Mouse (Mus musculus): ENCODE measurements at regions not wholly inside any gene's neighbourhood (a gene's known extent, or its start where the extent isn't known, plus 50 kb on each side); places are given as distances from the start of the nearest gene placed in this dataset.

DNA sequence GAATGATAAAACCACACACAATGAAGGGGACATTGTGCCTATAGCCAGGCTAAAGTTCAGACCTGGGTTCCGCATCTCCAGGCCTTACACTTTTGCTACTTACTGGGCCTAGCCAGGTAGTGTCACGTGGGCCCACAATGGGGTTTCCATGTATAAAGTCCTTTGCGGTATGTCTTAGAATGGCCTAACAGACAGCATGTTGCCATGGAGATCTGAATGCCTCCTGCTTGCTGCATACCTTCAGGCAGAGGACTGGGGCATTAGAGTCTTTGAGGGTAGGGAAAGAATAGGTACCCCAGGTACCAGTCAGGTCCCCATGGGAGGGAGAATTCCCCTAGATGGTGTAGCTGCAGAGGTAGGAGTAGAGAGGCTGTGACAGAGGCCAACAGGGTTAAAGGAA lies 159.0 kb downstream of the Rplp1 start:
- no peaks in the 10 kb centered on the region for H3K27me3 ChIP-seq (ENCODE audit: control insufficient read depth, insufficient read depth, low read length)
- no peak overlapping the region for H3K27ac ChIP-seq (replicated peaks; ENCODE audit: low read depth, low read length)
- no peaks in the 10 kb centered on the region for H3K9me3 ChIP-seq (replicated peaks; ENCODE audit: control insufficient read depth, low read length)
- H3K4me1 ChIP-seq (ENCODE audit: control insufficient read depth, insufficient read depth, low read length) = peaks cover 4% of the 10 kb centered on the region; the same call in 1 of the 2 replicates
- H3K36me3 ChIP-seq (replicated peaks; ENCODE audit: control insufficient read depth, insufficient read depth, low read depth, low read length) = no peaks in the 10 kb centered on the region
- no peak overlapping the region for H3K4me2 ChIP-seq (ENCODE audit: low read depth, low read length)
- DNase-seq (ENCODE audit: low spot score) (no peak), ATAC-seq (replicated peaks; ENCODE audit: insufficient number of reproducible peaks, low FRiP score, low TSS enrichment, low read depth) (no peak)
- no peak overlapping the region for H3K4me3 ChIP-seq (ENCODE audit: low read depth, low read length)
- no peak overlapping the region for H3K9ac ChIP-seq (replicated peaks; ENCODE audit: low read length)
- 86% methylated on average over 3 of the region's 3 CpGs for WGBS

DNA sequence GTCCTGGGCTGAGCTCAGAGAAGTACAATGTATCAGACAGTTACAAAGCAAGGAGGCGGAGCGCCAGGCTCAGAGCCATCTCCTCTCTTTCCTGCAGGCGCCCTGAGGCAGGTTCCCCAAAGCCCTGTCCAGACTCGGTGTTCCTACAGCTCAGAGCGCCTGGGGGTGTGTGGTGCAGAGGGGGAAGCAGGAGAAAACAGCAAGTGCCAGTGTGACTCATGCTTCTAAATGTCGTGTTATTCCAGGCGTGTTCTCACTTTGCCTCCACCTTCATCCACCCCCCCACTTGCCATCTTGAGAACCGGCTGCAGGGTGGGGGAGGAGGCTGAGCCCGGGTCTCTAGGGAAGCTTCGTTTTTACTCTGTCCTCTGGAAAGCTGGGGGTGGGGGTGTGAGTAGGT lies 160.5 kb downstream of the Rplp1 start:
- no peaks in the 10 kb centered on the region for H3K36me3 ChIP-seq (replicated peaks; ENCODE audit: control insufficient read depth, insufficient read depth, low read depth, low read length)
- no peaks in the 10 kb centered on the region for H3K27me3 ChIP-seq (ENCODE audit: control insufficient read depth, insufficient read depth, low read length)
- H3K27ac ChIP-seq (replicated peaks; ENCODE audit: low read depth, low read length) = no peak overlapping the region
- peaks cover 4% of the 10 kb centered on the region; the same call in 1 of the 2 replicates for H3K4me1 ChIP-seq (ENCODE audit: control insufficient read depth, insufficient read depth, low read length)
- WGBS = 26% methylated on average over 10 of the region's 10 CpGs
- H3K4me2 ChIP-seq (ENCODE audit: low read depth, low read length) = no peak overlapping the region
- no peak for ATAC-seq (replicated peaks; ENCODE audit: insufficient number of reproducible peaks, low FRiP score, low TSS enrichment, low read depth)
- H3K9ac ChIP-seq (replicated peaks; ENCODE audit: low read length) = no peak overlapping the region
- H3K9me3 ChIP-seq (replicated peaks; ENCODE audit: control insufficient read depth, low read length) = no peaks in the 10 kb centered on the region
- no peak overlapping the region for H3K4me3 ChIP-seq (ENCODE audit: low read depth, low read length)
- DNase-seq (ENCODE audit: low spot score) = no peak

DNA sequence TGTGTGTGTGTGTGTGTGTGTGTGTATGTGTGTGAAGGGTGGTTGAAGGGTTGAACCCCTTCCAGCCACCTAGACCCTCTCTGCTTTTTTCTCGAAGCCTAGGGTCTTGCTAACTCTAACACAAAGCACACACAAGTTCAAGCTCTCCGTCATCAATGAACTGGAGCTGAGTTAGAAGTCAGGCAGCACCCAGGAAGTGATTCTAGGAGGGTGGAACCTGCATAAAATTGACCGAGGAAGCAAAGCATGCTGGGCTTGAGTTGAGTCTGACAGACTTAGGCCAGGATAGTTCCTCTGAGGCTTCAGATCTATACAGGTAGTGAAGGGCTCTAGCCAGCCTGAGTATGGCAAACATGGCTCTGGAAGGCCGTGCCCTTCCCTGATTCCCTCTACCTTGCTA lies 165.1 kb downstream of the Rplp1 start:
- Histone ChIP-seq H3K27ac (replicated peaks; ENCODE audit: low read depth, low read length) (no peak overlapping the region), H3K4me1 (ENCODE audit: control insufficient read depth, insufficient read depth, low read length) (peaks cover 4% of the 10 kb centered on the region), H3K36me3 (replicated peaks; ENCODE audit: control insufficient read depth, insufficient read depth, low read depth, low read length) (no peaks in the 10 kb centered on the region), H3K9ac (replicated peaks; ENCODE audit: low read length) (no peak overlapping the region), H3K27me3 (ENCODE audit: control insufficient read depth, insufficient read depth, low read length) (no peaks in the 10 kb centered on the region), H3K4me2 (ENCODE audit: low read depth, low read length) (no peak overlapping the region), H3K9me3 (replicated peaks; ENCODE audit: control insufficient read depth, low read length) (no peaks in the 10 kb centered on the region), H3K4me3 (ENCODE audit: low read depth, low read length) (no peak overlapping the region)
- 81% methylated on average over 4 of the region's 4 CpGs for WGBS
- DNase-seq (ENCODE audit: low spot score) (no peak), ATAC-seq (replicated peaks; ENCODE audit: insufficient number of reproducible peaks, low FRiP score, low TSS enrichment, low read depth) (no peak)

DNA sequence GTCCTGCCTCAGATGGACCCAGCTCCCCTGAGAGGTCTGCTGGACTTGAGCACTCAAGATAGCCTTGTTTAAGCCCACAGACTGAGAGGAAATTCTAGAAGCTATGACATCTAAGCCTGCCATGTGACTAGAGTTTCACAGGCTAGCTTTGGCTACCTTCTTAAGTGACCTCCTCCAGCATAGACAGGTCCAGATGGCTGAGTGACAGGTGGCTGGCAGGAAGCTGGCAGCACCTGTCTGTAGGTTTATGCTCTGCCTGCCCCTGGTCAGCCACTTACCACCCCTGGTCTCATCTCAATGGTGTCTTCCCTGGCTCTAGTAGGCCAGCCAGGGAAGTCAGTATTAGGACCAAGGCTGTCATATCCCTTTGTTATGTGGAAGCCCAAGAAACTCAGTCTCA lies 165.9 kb downstream of the Rplp1 start:
- Histone ChIP-seq H3K27ac (replicated peaks; ENCODE audit: low read depth, low read length) (no peak overlapping the region), H3K4me3 (ENCODE audit: low read depth, low read length) (no peak overlapping the region), H3K9me3 (replicated peaks; ENCODE audit: control insufficient read depth, low read length) (no peaks in the 10 kb centered on the region), H3K4me2 (ENCODE audit: low read depth, low read length) (no peak overlapping the region), H3K9ac (replicated peaks; ENCODE audit: low read length) (no peak overlapping the region), H3K27me3 (ENCODE audit: control insufficient read depth, insufficient read depth, low read length) (no peaks in the 10 kb centered on the region), H3K4me1 (ENCODE audit: control insufficient read depth, insufficient read depth, low read length) (no peaks in the 10 kb centered on the region; the same call in 1 of the 2 replicates), H3K36me3 (replicated peaks; ENCODE audit: control insufficient read depth, insufficient read depth, low read depth, low read length) (no peaks in the 10 kb centered on the region)
- no peak for ATAC-seq (replicated peaks; ENCODE audit: insufficient number of reproducible peaks, low FRiP score, low TSS enrichment, low read depth)
- DNase-seq (ENCODE audit: low spot score) = no peak

DNA sequence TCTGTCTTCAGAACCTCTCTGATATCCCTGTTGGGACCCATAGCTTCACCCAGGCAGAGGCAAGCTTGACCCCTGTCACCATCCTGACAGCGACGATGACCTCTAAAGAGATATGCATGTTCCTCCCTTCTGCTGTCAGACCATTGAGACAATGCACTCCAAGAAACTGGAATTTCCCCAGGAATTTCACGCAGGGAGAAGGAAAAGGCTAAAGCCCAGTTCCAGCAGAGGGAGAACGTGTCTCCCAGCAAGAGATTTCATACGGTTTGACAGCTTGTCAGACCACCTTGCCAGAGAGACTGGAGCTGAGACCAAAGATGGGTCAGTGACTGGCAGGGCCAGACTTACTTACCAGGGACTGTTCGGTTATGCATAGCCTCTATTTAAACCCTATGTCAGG lies 167.9 kb downstream of the Rplp1 start:
- Histone ChIP-seq H3K27ac (replicated peaks; ENCODE audit: low read depth, low read length) (no peak overlapping the region), H3K9ac (replicated peaks; ENCODE audit: low read length) (no peak overlapping the region), H3K9me3 (replicated peaks; ENCODE audit: control insufficient read depth, low read length) (no peaks in the 10 kb centered on the region), H3K4me1 (ENCODE audit: control insufficient read depth, insufficient read depth, low read length) (no peaks in the 10 kb centered on the region; the same call in 1 of the 2 replicates), H3K36me3 (replicated peaks; ENCODE audit: control insufficient read depth, insufficient read depth, low read depth, low read length) (no peaks in the 10 kb centered on the region), H3K4me3 (ENCODE audit: low read depth, low read length) (no peak overlapping the region), H3K27me3 (ENCODE audit: control insufficient read depth, insufficient read depth, low read length) (no peaks in the 10 kb centered on the region), H3K4me2 (ENCODE audit: low read depth, low read length) (no peak overlapping the region)
- WGBS = 62% methylated on average over 6 of the region's 6 CpGs
- no peak for DNase-seq (ENCODE audit: low spot score)
- ATAC-seq (replicated peaks; ENCODE audit: insufficient number of reproducible peaks, low FRiP score, low TSS enrichment, low read depth) = no peak

DNA sequence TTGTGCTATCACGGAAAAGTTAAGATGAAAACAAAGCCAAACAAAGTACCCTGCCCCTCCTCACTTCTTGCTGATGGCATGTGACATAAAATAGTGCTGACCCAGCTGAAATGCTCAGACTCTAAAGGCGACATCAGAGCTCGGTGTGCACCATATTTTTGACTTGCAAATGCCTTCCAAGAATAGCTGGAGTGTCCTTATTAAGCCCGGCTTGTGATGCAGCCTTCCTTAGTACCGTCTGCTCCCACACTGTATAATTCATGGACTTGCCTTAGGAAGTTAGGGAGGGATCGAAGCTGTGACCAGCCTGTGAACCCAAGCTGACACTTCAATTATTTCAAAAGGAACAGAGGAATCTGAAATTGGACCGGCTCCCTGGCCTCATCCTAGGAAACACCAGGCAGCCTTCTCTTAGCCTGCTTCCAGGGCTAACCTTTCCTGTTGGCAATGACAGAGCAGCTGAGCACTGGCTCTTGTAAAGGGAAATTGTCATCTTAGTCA lies 169.0 kb downstream of the Rplp1 start:
- Histone ChIP-seq H3K4me1 (ENCODE audit: control insufficient read depth, insufficient read depth, low read length) (no peaks in the 10 kb centered on the region; the same call in 1 of the 2 replicates), H3K4me2 (ENCODE audit: low read depth, low read length) (no peak overlapping the region), H3K9me3 (replicated peaks; ENCODE audit: control insufficient read depth, low read length) (no peaks in the 10 kb centered on the region), H3K36me3 (replicated peaks; ENCODE audit: control insufficient read depth, insufficient read depth, low read depth, low read length) (no peaks in the 10 kb centered on the region), H3K4me3 (ENCODE audit: low read depth, low read length) (no peak overlapping the region), H3K9ac (replicated peaks; ENCODE audit: low read length) (no peak overlapping the region), H3K27ac (replicated peaks; ENCODE audit: low read depth, low read length) (no peak overlapping the region), H3K27me3 (ENCODE audit: control insufficient read depth, insufficient read depth, low read length) (no peaks in the 10 kb centered on the region)
- DNase-seq (ENCODE audit: low spot score) (no peak), ATAC-seq (replicated peaks; ENCODE audit: insufficient number of reproducible peaks, low FRiP score, low TSS enrichment, low read depth) (no peak)
- 63% methylated on average over 7 of the region's 7 CpGs for WGBS

DNA sequence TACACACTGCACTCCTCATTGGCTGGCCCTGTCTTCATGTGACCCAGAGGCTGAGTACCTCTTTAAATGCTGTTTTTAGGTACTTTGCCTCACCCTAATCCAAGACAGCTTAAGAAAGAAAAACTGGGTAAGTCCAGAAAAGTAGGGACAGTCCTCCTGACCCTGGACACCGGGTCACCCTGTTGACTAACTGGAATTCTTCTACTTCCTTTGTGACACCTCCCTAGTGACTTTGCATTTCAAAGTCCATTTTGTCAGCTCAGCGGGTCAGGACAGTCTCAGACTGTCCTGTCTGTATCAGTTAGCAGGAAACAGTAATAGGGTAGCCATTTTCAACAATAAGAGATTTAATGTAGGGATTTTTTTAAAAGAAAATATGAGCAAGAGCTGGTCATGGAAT lies 180.8 kb downstream of the Rplp1 start:
- DNase-seq (ENCODE audit: low spot score) (no peak), ATAC-seq (replicated peaks; ENCODE audit: insufficient number of reproducible peaks, low FRiP score, low TSS enrichment, low read depth) (no peak)
- Histone ChIP-seq H3K27ac (replicated peaks; ENCODE audit: low read depth, low read length) (no peak overlapping the region), H3K27me3 (ENCODE audit: control insufficient read depth, insufficient read depth, low read length) (no peaks in the 10 kb centered on the region), H3K36me3 (replicated peaks; ENCODE audit: control insufficient read depth, insufficient read depth, low read depth, low read length) (no peaks in the 10 kb centered on the region), H3K9ac (replicated peaks; ENCODE audit: low read length) (no peak overlapping the region), H3K4me1 (ENCODE audit: control insufficient read depth, insufficient read depth, low read length) (no peaks in the 10 kb centered on the region), H3K4me3 (ENCODE audit: low read depth, low read length) (no peak overlapping the region), H3K4me2 (ENCODE audit: low read depth, low read length) (no peak overlapping the region), H3K9me3 (replicated peaks; ENCODE audit: control insufficient read depth, low read length) (no peaks in the 10 kb centered on the region)
- WGBS = 64% methylated on average over 2 of the region's 2 CpGs

DNA sequence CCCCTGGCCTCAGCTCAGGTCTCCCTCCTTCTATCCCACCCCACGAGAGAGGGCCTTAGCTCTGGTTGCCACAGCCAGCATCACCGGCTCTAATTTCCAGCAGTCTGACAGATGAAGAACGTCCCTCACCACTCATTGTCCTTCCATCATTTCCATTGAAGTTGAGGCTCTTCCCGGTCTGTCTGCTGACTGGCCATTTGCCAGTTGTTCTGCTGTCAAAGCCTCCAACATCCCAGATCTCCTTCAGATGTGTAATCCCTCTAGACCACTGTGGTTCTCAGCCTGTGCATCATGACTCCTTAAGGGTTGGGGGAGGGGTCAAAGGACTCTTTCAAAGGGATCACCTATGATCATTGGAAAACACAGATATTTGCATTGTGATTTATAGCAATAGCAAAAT lies 181.6 kb downstream of the Rplp1 start:
- Histone ChIP-seq H3K4me3 (ENCODE audit: low read depth, low read length) (no peak overlapping the region), H3K27ac (replicated peaks; ENCODE audit: low read depth, low read length) (no peak overlapping the region), H3K27me3 (ENCODE audit: control insufficient read depth, insufficient read depth, low read length) (no peaks in the 10 kb centered on the region), H3K9me3 (replicated peaks; ENCODE audit: control insufficient read depth, low read length) (no peaks in the 10 kb centered on the region), H3K4me1 (ENCODE audit: control insufficient read depth, insufficient read depth, low read length) (no peaks in the 10 kb centered on the region), H3K36me3 (replicated peaks; ENCODE audit: control insufficient read depth, insufficient read depth, low read depth, low read length) (no peaks in the 10 kb centered on the region), H3K9ac (replicated peaks; ENCODE audit: low read length) (no peak overlapping the region), H3K4me2 (ENCODE audit: low read depth, low read length) (no peak overlapping the region)
- ATAC-seq (replicated peaks; ENCODE audit: insufficient number of reproducible peaks, low FRiP score, low TSS enrichment, low read depth) (no peak), DNase-seq (ENCODE audit: low spot score) (no peak)
- whole genome bisulfite sequencing = 79% methylated on average over 4 of the region's 4 CpGs

Measured in embryonic facial prominence, embryonic 11.5 days (tissue).